Mouse (Mus musculus) T-helper 17 cell (primary cell): ENCODE measurements around the gene Hivep1.

ENCODE experiments used
- in situ Hi-C, 2 experiments: fragments of 300-600 bp; cut with MboI, MseI; formaldehyde crosslinking; loops; 1 replicate in 1 of 2; 2 replicates in 1 of 2; pipeline ENCODE4 v1.15.1; 2025; ENCODE audit warnings: high pct_unique_total_duplicates in 2 of 2

Hivep1 gene

DNA sequence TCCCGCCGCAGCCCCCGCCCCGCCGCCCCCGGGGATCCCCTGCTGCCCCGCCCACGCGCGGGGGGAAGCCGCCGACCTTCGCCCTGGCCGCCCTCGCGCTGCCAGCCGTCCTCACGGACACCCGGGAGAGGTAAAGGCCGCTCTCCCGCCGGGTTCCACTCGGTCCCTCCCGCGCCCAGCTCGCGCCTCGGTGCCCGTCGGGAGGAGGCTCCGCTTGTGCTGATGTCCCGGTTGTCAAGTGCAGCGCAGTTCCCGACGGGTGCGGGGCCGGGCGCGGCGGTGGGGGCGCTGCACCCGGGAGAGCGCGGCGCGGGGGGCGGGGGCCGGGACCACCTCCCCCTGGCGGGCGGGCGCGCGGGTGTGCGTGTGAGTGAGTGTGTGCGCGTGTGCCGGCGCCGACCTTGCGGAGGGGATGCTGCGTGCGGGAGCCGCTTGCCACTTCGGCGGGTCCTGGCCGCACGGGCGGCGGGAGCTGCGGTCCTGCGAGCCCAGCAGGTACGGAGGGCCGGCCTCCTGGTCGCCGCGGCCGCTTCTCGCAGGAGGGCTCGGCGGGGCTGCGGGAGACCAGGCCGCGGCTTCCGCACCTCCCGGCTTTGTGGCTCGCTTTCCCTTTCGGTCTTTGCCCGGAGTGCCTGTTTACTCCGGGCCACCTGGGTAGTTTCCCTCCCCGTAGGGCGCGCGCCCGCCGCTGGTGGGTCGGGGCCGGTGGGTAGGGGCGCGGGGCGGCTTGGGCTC, at the start of gene Hivep1:
Hivep1 (plus strand) TSS at position 61 of the 735 bp plus-strand sequence.
- in situ Hi-C loops, result loop anchor here in 1 of 2 experiments (25.0 kb wide), 2 partner anchors 690 to 1040 kb away; partner anchors contain the start of genes Pak1ip1 and Tmem14c

- in situ Hi-C loops, result no loop called here
Measured at GRCm38 (mm10) chr13:42015484-42016045, 36.3 kb upstream of the Hivep1 start.

DNA sequence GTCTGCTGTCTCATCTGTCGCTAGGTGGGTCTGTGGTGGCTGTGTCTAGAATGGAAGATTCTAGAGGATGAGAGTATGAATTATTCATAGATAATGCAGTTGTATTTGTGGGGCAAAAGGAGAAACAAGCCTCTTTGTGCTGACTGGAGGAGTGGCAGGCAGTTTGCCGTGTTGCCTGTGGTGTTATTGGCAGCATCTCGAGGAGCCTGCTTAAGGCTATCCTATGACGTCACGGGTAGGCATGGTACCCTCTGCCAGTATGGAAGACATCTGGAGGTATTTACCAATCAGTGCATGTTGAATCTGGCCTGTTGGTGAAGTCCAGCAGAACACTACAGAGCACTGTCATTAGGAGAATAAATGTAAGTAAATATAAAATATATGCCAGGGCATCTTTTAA, 35.6 kb upstream of the Hivep1 start:
- in situ Hi-C loops, result no loop called here

GRCm38 (mm10) chr13:42018356-42018755, 33.5 kb upstream of the Hivep1 start:
- in situ Hi-C loops, result no loop called here

GRCm38 (mm10) chr13:42041203-42041602, 10.6 kb upstream of the Hivep1 start:
- in situ Hi-C loops, result no loop called here

GRCm38 (mm10) chr13:42043431-42043830, 8.4 kb upstream of the Hivep1 start:
- in situ Hi-C loops, result no loop called here

GRCm38 (mm10) chr13:42048991-42049773, 2.6 kb upstream of the Hivep1 start:
- in situ Hi-C loops, result loop anchor here in 1 of 2 experiments (5.0 kb wide), 2 partner anchors 217 to 297 kb away; no protein-coding TSS in a partner anchor

GRCm38 (mm10) chr13:42049774-42050125, 2.1 kb upstream of the Hivep1 start:
- in situ Hi-C loops, result loop anchor here in 1 of 2 experiments (5.0 to 25.0 kb wide), 4 partner anchors 217 to 1037 kb away; partner anchors contain the start of genes Pak1ip1 and Tmem14c

- in situ Hi-C loops, result loop anchor here in 1 of 2 experiments (25.0 kb wide), 2 partner anchors 688 to 1038 kb away; partner anchors contain the start of genes Pak1ip1 and Tmem14c
Measured at GRCm38 (mm10) chr13:42050160-42050559, 1.7 kb upstream of the Hivep1 start.

DNA sequence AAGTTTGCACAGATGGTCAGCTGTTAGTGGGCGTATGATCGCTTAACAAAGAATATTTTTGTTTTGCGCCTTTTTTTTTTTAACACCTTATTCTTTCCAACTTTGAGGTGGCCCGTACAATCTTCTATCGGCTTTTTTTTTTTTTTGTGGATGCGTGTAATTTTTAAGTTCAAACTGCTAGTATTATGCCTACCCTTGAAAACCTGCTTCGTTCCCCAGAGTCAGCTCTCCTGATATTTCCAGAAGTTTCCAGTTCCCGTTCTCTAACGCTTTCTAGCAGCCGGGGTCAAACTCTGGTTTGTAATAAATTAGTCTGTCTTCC, 980 bp upstream of the Hivep1 start:
- in situ Hi-C loops, result loop anchor here in 1 of 2 experiments (25.0 kb wide), 2 partner anchors 689 to 1039 kb away; partner anchors contain the start of genes Pak1ip1 and Tmem14c

GRCm38 (mm10) chr13:42051202-42051906, 467 bp upstream of the Hivep1 start:
- in situ Hi-C loops, result loop anchor here in 1 of 2 experiments (25.0 kb wide), 2 partner anchors 689 to 1039 kb away; partner anchors contain the start of genes Pak1ip1 and Tmem14c

DNA sequence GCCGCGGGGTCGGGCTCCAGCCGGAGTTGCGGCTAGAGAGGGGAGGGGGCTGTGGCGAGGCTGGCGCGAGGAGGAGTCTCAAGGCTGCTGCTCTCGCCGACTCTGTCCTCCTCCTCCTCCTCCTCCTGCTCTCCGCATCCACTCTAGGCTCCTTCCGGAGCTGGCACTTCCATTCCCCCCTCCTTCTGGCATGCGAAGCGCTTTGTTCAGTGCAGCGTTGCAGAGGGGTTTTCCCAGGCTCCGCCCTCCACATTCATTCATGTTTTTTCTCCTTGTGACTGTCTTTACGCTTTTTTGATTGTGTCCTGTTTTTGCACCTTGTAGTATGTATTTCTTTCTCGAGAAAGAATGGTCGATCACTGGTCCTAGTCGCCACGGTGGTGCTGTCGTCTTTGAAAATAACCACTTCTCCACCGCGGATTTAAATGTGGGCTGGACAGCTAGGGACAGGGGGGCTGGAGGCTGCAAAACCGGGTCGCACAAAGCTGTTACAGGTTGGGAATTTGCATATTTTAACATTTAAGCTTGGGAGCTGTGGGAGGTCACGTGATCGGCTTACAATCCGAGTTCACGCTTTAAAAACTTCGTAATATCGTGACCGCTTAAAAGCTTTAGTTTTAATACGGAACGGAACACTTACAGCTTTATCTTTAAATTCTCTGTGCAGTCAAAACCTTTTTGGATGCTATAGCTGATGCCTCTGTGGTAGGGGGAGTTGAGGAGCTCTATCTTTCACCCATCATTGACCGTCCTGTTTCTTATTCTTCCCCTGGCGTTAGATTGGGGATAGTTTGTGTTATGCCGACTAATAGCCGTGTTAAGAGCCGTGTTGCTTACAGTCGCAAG, 1.1 kb downstream of the Hivep1 start:
- in situ Hi-C loops, result loop anchor here in 1 of 2 experiments (25.0 kb wide), 2 partner anchors 691 to 1041 kb away; partner anchors contain the start of genes Pak1ip1 and Tmem14c

DNA sequence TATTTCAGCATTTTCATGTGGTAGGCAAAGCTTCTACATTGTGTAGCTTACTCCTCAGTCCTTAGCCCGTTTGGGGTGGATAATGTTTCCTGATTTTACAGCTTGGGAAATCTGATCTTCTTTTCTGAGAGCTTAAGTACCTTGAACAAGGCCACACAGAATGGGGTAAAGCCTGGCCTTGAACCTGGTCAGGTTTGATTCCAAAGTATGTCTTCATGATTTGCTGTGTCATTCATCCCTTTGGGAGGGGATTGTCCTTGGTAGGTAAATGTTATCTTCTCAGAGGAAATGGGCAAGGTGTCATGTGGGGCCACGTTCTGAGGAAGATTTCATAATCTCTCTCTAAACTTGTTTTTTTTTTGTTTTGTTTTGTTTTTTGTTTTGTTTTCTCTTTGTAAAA, 1.8 kb downstream of the Hivep1 start:
- in situ Hi-C loops, result loop anchor here in 1 of 2 experiments (25.0 kb wide), 2 partner anchors 691 to 1041 kb away; partner anchors contain the start of genes Pak1ip1 and Tmem14c

DNA sequence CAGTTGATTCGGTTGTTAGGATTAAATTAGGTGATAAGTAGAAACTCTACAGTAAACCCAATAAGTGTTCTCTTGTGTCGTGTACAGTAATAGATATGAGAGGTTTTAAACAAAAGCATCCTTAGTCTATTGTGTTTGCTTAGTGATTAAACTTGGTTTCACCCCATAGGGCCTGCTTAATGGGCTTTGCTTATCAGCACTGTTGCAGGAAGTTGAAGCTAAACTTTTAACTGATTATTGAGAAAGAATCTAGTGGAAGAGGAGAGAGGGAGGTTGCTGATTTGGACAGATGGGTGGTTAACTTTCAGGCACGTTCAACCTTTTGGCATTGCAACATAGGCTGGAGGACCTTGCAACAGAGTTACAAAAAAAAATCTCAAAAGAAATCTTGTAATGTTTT, 2.3 kb downstream of the Hivep1 start:
- in situ Hi-C loops, result loop anchor here in 1 of 2 experiments (25.0 kb wide), 2 partner anchors 692 to 1042 kb away; partner anchors contain the start of genes Pak1ip1 and Tmem14c

GRCm38 (mm10) chr13:42056712-42057332, 5.0 kb downstream of the Hivep1 start:
- in situ Hi-C loops, result loop anchor here in 1 of 2 experiments (5.0 to 25.0 kb wide), 3 partner anchors 40 to 1045 kb away; partner anchors contain the start of genes Pak1ip1 and Tmem14c

GRCm38 (mm10) chr13:42060846-42061630, 9.2 kb downstream of the Hivep1 start:
- in situ Hi-C loops, result loop anchor here (5.0 to 25.0 kb wide), 3 partner anchors 41 to 1049 kb away; partner anchors contain the start of genes Pak1ip1 (in 1 of the 2) and Tmem14c (in 1 of the 2)

GRCm38 (mm10) chr13:42064257-42064656, 12.4 kb downstream of the Hivep1 start:
- in situ Hi-C loops, result loop anchor here (5.0 to 25.0 kb wide), 3 partner anchors 38 to 1052 kb away; partner anchors contain the start of genes Pak1ip1 (in 1 of the 2) and Tmem14c (in 1 of the 2)

GRCm38 (mm10) chr13:42070236-42070635, 18.4 kb downstream of the Hivep1 start:
- in situ Hi-C loops, result loop anchor here in 1 of 2 experiments (25.0 kb wide), 2 partner anchors 708 to 1058 kb away; partner anchors contain the start of genes Pak1ip1 and Tmem14c
